Mouse (Mus musculus) heart, adult 2 months (tissue): ENCODE measurements around the gene 1810065E05Rik.

Experiments
- CTCF ChIP-seq: fragments of 200-600 bp; IDR thresholded peaks from 2 replicates; pipeline ENCODE4 v1.8.1; 2022; ENCODE audit warnings: antibody characterized with exemption, mild to moderate bottlenecking, moderate library complexity
- EP300 ChIP-seq: fragments of 200-500 bp; IDR thresholded peaks from 2 replicates; pipeline ENCODE4 v1.6.1; 2011; ENCODE audit warnings: low read depth, low read length, control low read depth; ENCODE audit not compliant: insufficient read depth
- POLR2A ChIP-seq: fragments of 200-500 bp; IDR thresholded peaks from 2 replicates; pipeline ENCODE4 v1.6.1; 2011; ENCODE audit warnings: mild to moderate bottlenecking, low read depth, low read length, control low read depth; ENCODE audit not compliant: insufficient read depth

DNA sequence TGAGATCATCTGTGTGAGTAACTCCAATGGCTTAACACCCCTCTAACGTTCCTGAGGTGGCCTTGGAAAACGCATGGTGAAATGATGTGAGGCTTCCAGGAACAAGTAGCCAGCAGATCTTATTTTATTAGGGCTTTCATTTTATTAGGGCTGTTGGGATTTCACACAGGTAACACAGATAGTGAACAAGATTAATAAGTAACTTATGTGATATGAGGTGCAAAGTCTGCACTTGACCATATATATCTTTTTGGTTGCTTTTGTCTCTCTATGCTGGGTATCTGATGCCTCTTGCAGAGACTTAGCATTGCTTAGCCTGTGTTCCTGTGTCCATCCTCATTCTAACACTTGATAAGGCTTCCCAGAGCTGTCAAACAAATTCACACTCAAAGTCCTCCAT lies 43.6 kb upstream of the 1810065E05Rik start:
- TF ChIP-seq POLR2A (no peak), CTCF (no peak), EP300 (no peak)
